Mouse (Mus musculus) hindbrain, embryonic 15.5 days (tissue): ENCODE results near the gene Cdc42bpa. TPM values are rescaled to one million over a fixed set of nuclear protein-coding genes. Genes with fewer than 3 reads are reported as not detected.
A peak's percentile ranks its signal among the peaks of the same experiment; 100 is the strongest.

ENCODE experiments used
- ATAC-seq: fragments of 200-750 bp; cut with Nextera tagmentation; 2 replicates; pipeline ENCODE4 v1.8.0; 2017; ENCODE audit warnings: low read depth, moderate number of reproducible peaks, moderate TSS enrichment; ENCODE audit not compliant: low FRiP score
- H3K27ac ChIP-seq: fragments of 300-500 bp; sonication (generic); replicated peaks from 2 replicates; pipeline ENCODE4 v1.5.1; 2015; ENCODE audit warnings: mild to moderate bottlenecking, inconsistent platforms
- H3K27me3 ChIP-seq: fragments of 300-500 bp; sonication (generic); 2 replicates; pipeline ENCODE4 v1.6.1; 2015; ENCODE audit warnings: control low read depth, inconsistent platforms
- H3K36me3 ChIP-seq: fragments of 300-500 bp; sonication (generic); 2 replicates; pipeline ENCODE4 v1.6.1; 2015; ENCODE audit warnings: control low read depth, inconsistent platforms
- H3K4me1 ChIP-seq: fragments of 300-500 bp; sonication (generic); replicated peaks from 2 replicates; pipeline ENCODE4 v1.6.1; 2015; ENCODE audit warnings: control low read depth, inconsistent platforms
- H3K4me2 ChIP-seq: fragments of 300-500 bp; sonication (generic); 2 replicates; pipeline ENCODE4 v1.6.1; 2015; ENCODE audit warnings: moderate library complexity, mild to moderate bottlenecking, inconsistent platforms
- H3K4me3 ChIP-seq: fragments of 300-500 bp; sonication (generic); 2 replicates; pipeline ENCODE4 v1.5.1; 2015; ENCODE audit warnings: mild to moderate bottlenecking, inconsistent platforms
- H3K9ac ChIP-seq: fragments of 300-500 bp; sonication (generic); 2 replicates; pipeline ENCODE4 v1.6.1; 2015; ENCODE audit warnings: inconsistent platforms
- H3K9me3 ChIP-seq: fragments of 300-500 bp; sonication (generic); 2 replicates; pipeline ENCODE4 v1.6.1; 2016; ENCODE audit warnings: control low read depth, inconsistent platforms
- WGBS: fragments of 180-500 bp; shearing (Covaris S2); methylation state at CpG from one replicate; pipeline ENCODE4 v1.1.7; 2015; 5-methylcytosine and 5-hydroxymethylcytosine counted together
- polyA plus RNA-seq: library from polyadenylated mRNA; unstranded; fragments of >200 nt; fragmentation: Nextera tagmentation; extraction: Ambion mirVana; gene quantifications from 2 replicates; pipeline ENCODE4 v1.2.1, GENCODE M21; 2015

Gene Cdc42bpa
- polyA plus RNA-seq, 1 experiment from 2014 or later: 26.0 TPM

GRCm38 (mm10) chr1:180185877-180186276 lies 225.6 kb downstream of the Cdc42bpa start:
- H3K4me1 ChIP-seq: no peaks in the 10 kb centered on the region
- H3K27me3 ChIP-seq: no peaks in the 10 kb centered on the region
- no peaks in the 10 kb centered on the region for H3K9me3 ChIP-seq
- H3K36me3 ChIP-seq: no peaks in the 10 kb centered on the region
- WGBS: 74% methylated on average over 5 of the region's 5 CpGs
- no peak overlapping the region for H3K4me2 ChIP-seq
- H3K27ac ChIP-seq: no peak overlapping the region
- no peak overlapping the region for H3K4me3 ChIP-seq
- ATAC-seq: no peak
- no peak overlapping the region for H3K9ac ChIP-seq

GRCm38 (mm10) chr1:180186371-180186770 lies 226.1 kb downstream of the Cdc42bpa start:
- WGBS: 87% methylated on average over 3 of the region's 3 CpGs
- Histone ChIP-seq H3K27ac (no peak overlapping the region), H3K9ac (no peak overlapping the region), H3K36me3 (no peaks in the 10 kb centered on the region), H3K4me1 (no peaks in the 10 kb centered on the region), H3K9me3 (no peaks in the 10 kb centered on the region), H3K27me3 (no peaks in the 10 kb centered on the region), H3K4me2 (no peak overlapping the region), H3K4me3 (no peak overlapping the region)
- no peak for ATAC-seq

- Histone ChIP-seq H3K4me2 (no peak overlapping the region), H3K27me3 (no peaks in the 10 kb centered on the region), H3K27ac (no peak overlapping the region), H3K9ac (no peak overlapping the region), H3K4me1 (no peaks in the 10 kb centered on the region), H3K9me3 (no peaks in the 10 kb centered on the region), H3K36me3 (no peaks in the 10 kb centered on the region), H3K4me3 (no peak overlapping the region)
- WGBS: 96% methylated on average over 4 of the region's 4 CpGs
- no peak for ATAC-seq
Observed at GRCm38 (mm10) chr1:180188951-180189350, 228.7 kb downstream of the Cdc42bpa start.

GRCm38 (mm10) chr1:180191112-180191511 lies 230.8 kb downstream of the Cdc42bpa start:
- Histone ChIP-seq H3K4me2 (no peak overlapping the region), H3K27me3 (0 out of 2 replicates have a peak, but pooled peaks cover 3% of the 10 kb centered on the region), H3K27ac (no peak overlapping the region), H3K36me3 (no peaks in the 10 kb centered on the region), H3K4me3 (no peak overlapping the region), H3K9me3 (no peaks in the 10 kb centered on the region), H3K9ac (no peak overlapping the region), H3K4me1 (peaks cover 9% of the 10 kb centered on the region)
- no peak for ATAC-seq
- WGBS: 80% methylated on average over 8 of the region's 8 CpGs

- Histone ChIP-seq H3K9ac (no peak overlapping the region), H3K27ac (no peak overlapping the region), H3K9me3 (no peaks in the 10 kb centered on the region), H3K4me3 (no peak overlapping the region), H3K4me1 (peaks cover 14% of the 10 kb centered on the region), H3K4me2 (no peak overlapping the region), H3K36me3 (no peaks in the 10 kb centered on the region), H3K27me3 (0 out of 2 replicates have a peak, but pooled peaks cover 3% of the 10 kb centered on the region)
- WGBS: 69% methylated on average over 7 of the region's 7 CpGs
- no peak for ATAC-seq
Observed at GRCm38 (mm10) chr1:180191651-180192220, 231.5 kb downstream of the Cdc42bpa start.

GRCm38 (mm10) chr1:180192866-180193265 lies 232.6 kb downstream of the Cdc42bpa start:
- Histone ChIP-seq H3K27me3 (0 out of 2 replicates have a peak, but pooled peaks cover 3% of the 10 kb centered on the region), H3K4me1 (peaks cover 14% of the 10 kb centered on the region), H3K27ac (no peak overlapping the region), H3K4me3 (no peak overlapping the region), H3K36me3 (no peaks in the 10 kb centered on the region), H3K9me3 (no peaks in the 10 kb centered on the region), H3K9ac (no peak overlapping the region), H3K4me2 (no peak overlapping the region)
- ATAC-seq: no peak
- WGBS: 62% methylated on average over 4 of the region's 4 CpGs

GRCm38 (mm10) chr1:180193391-180193935 lies 233.2 kb downstream of the Cdc42bpa start:
- ATAC-seq: no peak
- Histone ChIP-seq H3K9ac (no peak overlapping the region), H3K27ac (no peak overlapping the region), H3K36me3 (no peaks in the 10 kb centered on the region), H3K4me2 (no peak overlapping the region), H3K4me3 (no peak overlapping the region), H3K27me3 (0 out of 2 replicates have a peak, but pooled peaks cover 3% of the 10 kb centered on the region), H3K4me1 (peaks cover 14% of the 10 kb centered on the region), H3K9me3 (no peaks in the 10 kb centered on the region)
- 85% methylated on average over 8 of the region's 8 CpGs for whole genome bisulfite sequencing

GRCm38 (mm10) chr1:180194048-180194447 lies 233.8 kb downstream of the Cdc42bpa start:
- Histone ChIP-seq H3K4me2 (no peak overlapping the region), H3K36me3 (no peaks in the 10 kb centered on the region), H3K9ac (no peak overlapping the region), H3K4me3 (no peak overlapping the region), H3K27me3 (0 out of 2 replicates have a peak, but pooled peaks cover 3% of the 10 kb centered on the region), H3K27ac (no peak overlapping the region), H3K4me1 (peaks cover 14% of the 10 kb centered on the region), H3K9me3 (no peaks in the 10 kb centered on the region)
- ATAC-seq: no peak
- WGBS: 89% methylated on average over 9 of the region's 9 CpGs

- ATAC-seq: no peak
- Histone ChIP-seq H3K9ac (peak overlapping the region; percentile 44; the same call in 1 of the 2 replicates), H3K9me3 (no peaks in the 10 kb centered on the region), H3K4me3 (peak overlapping the region; percentile 73), H3K36me3 (no peaks in the 10 kb centered on the region), H3K27me3 (0 out of 2 replicates have a peak, but pooled peaks cover 3% of the 10 kb centered on the region), H3K27ac (no peak overlapping the region), H3K4me1 (peaks cover 14% of the 10 kb centered on the region), H3K4me2 (peak overlapping the region; percentile 94)
- 32% methylated on average over 9 of the region's 9 CpGs for WGBS
Observed at GRCm38 (mm10) chr1:180194781-180195471, 234.7 kb downstream of the Cdc42bpa start.

- 1% methylated on average over 57 of the region's 57 CpGs for WGBS
- H3K4me2 ChIP-seq: peak overlapping the region; percentile 94
- peak overlapping the region; percentile 44 for H3K9ac ChIP-seq
- H3K9me3 ChIP-seq: no peaks in the 10 kb centered on the region
- H3K27me3 ChIP-seq: 0 out of 2 replicates have a peak, but pooled peaks cover 3% of the 10 kb centered on the region
- H3K27ac ChIP-seq: no peak overlapping the region
- peaks cover 14% of the 10 kb centered on the region for H3K4me1 ChIP-seq
- peak; percentile 100 for ATAC-seq
- no peaks in the 10 kb centered on the region for H3K36me3 ChIP-seq
- H3K4me3 ChIP-seq: peak overlapping the region; percentile 73
Observed at GRCm38 (mm10) chr1:180195703-180196381, 235.6 kb downstream of the Cdc42bpa start.

- Histone ChIP-seq H3K4me3 (peak overlapping the region; percentile 73; the same call in 1 of the 2 replicates), H3K9ac (no peak overlapping the region), H3K4me1 (peaks cover 14% of the 10 kb centered on the region), H3K27me3 (0 out of 2 replicates have a peak, but pooled peaks cover 3% of the 10 kb centered on the region), H3K9me3 (no peaks in the 10 kb centered on the region), H3K36me3 (no peaks in the 10 kb centered on the region), H3K4me2 (peak overlapping the region; percentile 94), H3K27ac (no peak overlapping the region)
- 94% methylated on average over 9 of the region's 9 CpGs for WGBS
- no peak for ATAC-seq
Observed at GRCm38 (mm10) chr1:180196508-180196907, 236.2 kb downstream of the Cdc42bpa start.

- H3K27ac ChIP-seq: no peak overlapping the region
- H3K4me1 ChIP-seq: peaks cover 14% of the 10 kb centered on the region
- no peak overlapping the region for H3K9ac ChIP-seq
- 0 out of 2 replicates have a peak, but pooled peaks cover 3% of the 10 kb centered on the region for H3K27me3 ChIP-seq
- H3K36me3 ChIP-seq: no peaks in the 10 kb centered on the region
- no peak overlapping the region for H3K4me3 ChIP-seq
- no peak for ATAC-seq
- no peaks in the 10 kb centered on the region for H3K9me3 ChIP-seq
- WGBS: 89% methylated on average over 3 of the region's 3 CpGs
- H3K4me2 ChIP-seq: no peak overlapping the region
Observed at GRCm38 (mm10) chr1:180197956-180198355, 237.7 kb downstream of the Cdc42bpa start.
